Mouse (Mus musculus) MEL (cell line): ENCODE results near the gene Bicd2.

Experiments used
- CHD1 ChIP-seq: IDR thresholded peaks from 2 replicates; pipeline ENCODE4 v1.6.1; 2012; ENCODE audit warnings: low read depth, mild to moderate bottlenecking, inconsistent platforms, low read length, improper control_type of control experiment
- CTCF ChIP-seq, 3 experiments: IDR thresholded peaks in 2 of 3; conservative IDR thresholded peaks in 1 of 3; 2 replicates each; pipeline ENCODE4 v1.5.1; 2011 to 2012; ENCODE audit warnings: low read length in 3 of 3, low read depth in 2 of 3, mild to moderate bottlenecking in 2 of 3, improper control_type of control experiment in 1 of 3, inconsistent platforms in 1 of 3, mixed read lengths in 1 of 3, moderate library complexity in 1 of 3; ENCODE audit not compliant: control insufficient read depth in 1 of 3, insufficient read depth in 1 of 3, poor library complexity in 1 of 3, severe bottlenecking in 1 of 3
- E2F4 ChIP-seq: IDR thresholded peaks from 2 replicates; pipeline ENCODE4 v1.6.1; 2011; ENCODE audit warnings: low read depth, low read length, improper control_type of control experiment, borderline replicate concordance
- EP300 ChIP-seq, 2 experiments: IDR thresholded peaks; 2 replicates each; pipeline ENCODE4 v1.6.1; 2011; ENCODE audit warnings: improper control_type of control experiment in 2 of 2, low read length in 2 of 2, low read depth in 1 of 2, mild to moderate bottlenecking in 1 of 2
- JUND ChIP-seq: IDR thresholded peaks from 2 replicates; pipeline ENCODE4 v1.6.1; 2011; ENCODE audit warnings: low read depth, mild to moderate bottlenecking, improper control_type of control experiment, low read length
- MEF2A ChIP-seq: IDR thresholded peaks from 2 replicates; pipeline ENCODE4 v1.6.1; 2014; ENCODE audit warnings: low read depth, mild to moderate bottlenecking, inconsistent platforms, low read length, improper control_type of control experiment; ENCODE audit not compliant: poor library complexity, insufficient replicate concordance, severe bottlenecking; ENCODE audit errors: extremely low read depth
- MXI1 ChIP-seq: IDR thresholded peaks from 2 replicates; pipeline ENCODE4 v1.6.1; 2011; ENCODE audit warnings: mild to moderate bottlenecking, low read depth, low read length, improper control_type of control experiment
- NRF1 ChIP-seq: IDR thresholded peaks from 2 replicates; pipeline ENCODE4 v1.6.1; 2014; ENCODE audit warnings: low read depth, mild to moderate bottlenecking, inconsistent platforms, low read length, improper control_type of control experiment, moderate library complexity; ENCODE audit not compliant: poor library complexity, insufficient read depth, severe bottlenecking
- POLR2A ChIP-seq, 2 experiments: IDR thresholded peaks; 2 replicates each; pipeline ENCODE4 v1.6.1; 2011 to 2012; ENCODE audit warnings: low read length in 2 of 2, mild to moderate bottlenecking in 2 of 2, control low read depth in 1 of 2, improper control_type of control experiment in 1 of 2, low read depth in 1 of 2, moderate library complexity in 1 of 2; ENCODE audit not compliant: control insufficient read depth in 1 of 2, insufficient read depth in 1 of 2, poor library complexity in 1 of 2
- POLR2AphosphoS5 ChIP-seq: IDR thresholded peaks from 2 replicates; pipeline ENCODE4 v1.6.1; 2012; ENCODE audit warnings: low read depth, borderline replicate concordance, mild to moderate bottlenecking, inconsistent platforms, low read length, moderate library complexity, mixed read lengths
- RAD21 ChIP-seq: IDR thresholded peaks from 2 replicates; pipeline ENCODE4 v1.6.1; 2011; ENCODE audit warnings: mild to moderate bottlenecking, low read depth, low read length, improper control_type of control experiment
- TCF12 ChIP-seq: IDR thresholded peaks from 2 replicates; pipeline ENCODE4 v1.6.1; 2014; ENCODE audit warnings: low read depth, mild to moderate bottlenecking, inconsistent platforms, low read length, improper control_type of control experiment, moderate library complexity
- UBTF ChIP-seq: IDR thresholded peaks from 2 replicates; pipeline ENCODE4 v1.6.1; 2012; ENCODE audit warnings: low read depth, mild to moderate bottlenecking, inconsistent platforms, low read length, improper control_type of control experiment, moderate library complexity, borderline replicate concordance; ENCODE audit not compliant: insufficient read depth

DNA sequence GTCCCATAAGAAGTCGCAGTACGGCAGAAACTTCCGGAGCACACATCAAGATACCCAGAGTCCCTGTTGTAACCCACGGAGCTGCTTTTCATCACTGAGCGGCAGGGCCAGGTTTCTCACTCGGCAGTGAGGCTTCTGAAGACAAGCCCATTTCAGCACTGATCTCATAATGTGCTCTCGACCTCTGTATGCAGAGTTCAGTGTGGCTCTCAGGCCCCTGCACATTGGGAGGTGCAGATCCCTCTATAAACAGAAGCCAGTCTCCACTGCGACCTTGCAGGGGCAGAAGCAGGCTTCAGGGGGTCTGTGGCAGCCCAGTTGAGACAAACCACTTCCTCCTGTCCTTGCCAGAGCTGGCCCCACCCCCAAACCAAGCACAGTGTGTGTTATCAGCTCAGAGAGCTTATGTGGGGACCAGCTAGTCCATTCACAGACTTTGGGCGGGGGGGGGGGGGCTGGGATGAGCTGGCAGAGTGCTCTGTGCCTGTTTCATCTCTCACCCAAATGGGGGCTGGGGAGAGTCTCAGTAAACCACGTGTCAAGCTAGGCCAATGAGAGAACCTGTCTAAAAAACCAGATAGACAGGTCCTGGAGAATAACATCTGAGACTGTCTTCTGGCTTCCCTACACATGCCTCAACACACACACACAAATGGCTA lies 33.9 kb upstream of the Bicd2 start:
- TF ChIP-seq CTCF (IDR thresholded peaks at IDR 0.05 in 2 of 3, conservative IDR thresholded peaks at IDR 0.05 in 1 of 3; ENCODE audit: control insufficient read depth in 1 of 3, insufficient read depth in 1 of 3, low read depth in 2 of 3, low read length in 3 of 3, poor library complexity in 1 of 3, severe bottlenecking in 1 of 3) (no peak), UBTF (no peak), CHD1 (0 out of 2 replicates have a peak, but pooled peaks have one; percentile 58), MEF2A (no peak), POLR2A (IDR thresholded peaks at IDR 0.05; ENCODE audit: control insufficient read depth in 1 of 2, insufficient read depth in 1 of 2, low read depth in 1 of 2, low read length in 2 of 2, poor library complexity in 1 of 2) (peak in 1 of 2 experiments; percentile 53; a peak in 2 of 4 replicates), RAD21 (no peak), EP300 (IDR thresholded peaks at IDR 0.05; ENCODE audit: low read depth in 1 of 2, low read length in 2 of 2) (peak; percentile 59 to 64; a peak in 3 of 4 replicates), JUND (no peak), POLR2AphosphoS5 (no peak), E2F4 (no peak), NRF1 (0 out of 2 replicates have a peak, but pooled peaks have one; percentile 14), MXI1 (peak; percentile 90), TCF12 (peak; percentile 66)
